Mouse (Mus musculus) cortical plate, adult 2 months (tissue): ENCODE data around the gene Rai1.

Experiments used
- CTCF ChIP-seq: fragments of 200-500 bp; IDR thresholded peaks from 2 replicates; pipeline ENCODE4 v1.5.1; 2011; ENCODE audit warnings: mild to moderate bottlenecking, control low read depth, low read length; ENCODE audit not compliant: insufficient read depth; ENCODE audit errors: extremely low read depth
- POLR2A ChIP-seq: fragments of 200-500 bp; IDR thresholded peaks from 2 replicates; pipeline ENCODE4 v1.6.1; 2011; ENCODE audit warnings: mild to moderate bottlenecking, low read length, control low read depth; ENCODE audit not compliant: insufficient read depth; ENCODE audit errors: extremely low read depth

GRCm38 (mm10) chr11:60246077-60246476 lies 141.3 kb downstream of the Rai1 start:
- TF ChIP-seq CTCF (no peak), POLR2A (no peak)
